Mouse (Mus musculus) lung, embryonic 16.5 days (tissue): ENCODE results near the gene Dmbt1. TPM values are rescaled to one million over a fixed set of nuclear protein-coding genes. Genes with fewer than 3 reads are reported as not detected.

Experiments
- ATAC-seq: fragments of 200-750 bp; cut with Nextera tagmentation; 2 replicates; pipeline ENCODE4 v1.8.0; 2017; ENCODE audit warnings: low read depth, mild to moderate bottlenecking, moderate library complexity
- H3K27ac ChIP-seq: fragments of 300-500 bp; sonication (generic); 2 replicates; pipeline ENCODE4 v1.5.1; 2014; ENCODE audit warnings: mild to moderate bottlenecking, control low read depth, low read length
- H3K27me3 ChIP-seq: fragments of 300-500 bp; sonication (generic); 2 replicates; pipeline ENCODE4 v1.6.1; 2014; ENCODE audit warnings: low read depth, low read length, mixed read lengths; ENCODE audit not compliant: control insufficient read depth, insufficient read depth
- H3K36me3 ChIP-seq: fragments of 300-500 bp; sonication (generic); 2 replicates; pipeline ENCODE4 v1.6.1; 2014; ENCODE audit warnings: low read length; ENCODE audit not compliant: control insufficient read depth, insufficient read depth
- H3K4me1 ChIP-seq: fragments of 300-500 bp; sonication (generic); replicated peaks from 2 replicates; pipeline ENCODE4 v1.6.1; 2014; ENCODE audit warnings: low read length, mixed read lengths; ENCODE audit not compliant: control insufficient read depth, insufficient read depth
- H3K4me2 ChIP-seq: fragments of 300-500 bp; sonication (generic); 2 replicates; pipeline ENCODE4 v1.6.1; 2014; ENCODE audit warnings: low read depth, low read length, control low read depth
- H3K4me3 ChIP-seq: fragments of 300-500 bp; sonication (generic); 2 replicates; pipeline ENCODE4 v1.5.1; 2014; ENCODE audit warnings: mild to moderate bottlenecking, low read length, control low read depth
- H3K9ac ChIP-seq: fragments of 300-500 bp; sonication (generic); 2 replicates; pipeline ENCODE4 v1.6.1; 2014; ENCODE audit warnings: low read length, control low read depth
- H3K9me3 ChIP-seq: fragments of 300-500 bp; sonication (generic); 2 replicates; pipeline ENCODE4 v1.6.1; 2016; ENCODE audit warnings: low read length; ENCODE audit not compliant: control insufficient read depth
- WGBS: fragments of 180-500 bp; shearing (Covaris S2); extraction: QIAGEN DNeasy Blood & Tissue Kit; methylation state at CpG from one replicate; pipeline ENCODE4 v1.1.7; 2014; 5-methylcytosine and 5-hydroxymethylcytosine counted together
- polyA plus RNA-seq: library from polyadenylated mRNA; unstranded; fragments of >200 nt; fragmentation: Nextera tagmentation; extraction: Ambion mirVana; gene quantifications from 2 replicates; pipeline ENCODE4 v1.2.1, GENCODE M21; 2015

The Dmbt1 gene
- polyA plus RNA-seq, 1 experiment from 2014 or later: not detected

GRCm38 (mm10) chr7:131146214-131146613 is 114.4 kb downstream of the Dmbt1 start, which contains the start of gene 4933402N03Rik:
TSS of gene 4933402N03Rik (minus strand) at chr7:131146314.
- Histone ChIP-seq H3K4me2 (no peak within 1 kb of the TSS), H3K27me3 (no peaks in the 10 kb centered on the region), H3K4me1 (no peaks in the 10 kb centered on the region), H3K9ac (no peak within 1 kb of the TSS), H3K27ac (no peak within 1 kb of the TSS), H3K36me3 (no peaks in the 10 kb centered on the region), H3K9me3 (no peaks in the 10 kb centered on the region), H3K4me3 (no peak within 1 kb of the TSS)
- WGBS: 79% methylated on average over 2 of the region's 2 CpGs
- no peak for ATAC-seq

- H3K27ac ChIP-seq: no peak overlapping the region
- ATAC-seq: no peak
- no peaks in the 10 kb centered on the region for H3K27me3 ChIP-seq
- no peak overlapping the region for H3K4me2 ChIP-seq
- H3K9ac ChIP-seq: no peak overlapping the region
- no peaks in the 10 kb centered on the region for H3K9me3 ChIP-seq
- no peaks in the 10 kb centered on the region for H3K36me3 ChIP-seq
- 49% methylated on average over 3 of the region's 3 CpGs for WGBS
- H3K4me1 ChIP-seq: no peaks in the 10 kb centered on the region
- no peak overlapping the region for H3K4me3 ChIP-seq
Measured at GRCm38 (mm10) chr7:131150179-131150578, 118.3 kb downstream of the Dmbt1 start.

GRCm38 (mm10) chr7:131153044-131153443 is 121.2 kb downstream of the Dmbt1 start:
- Histone ChIP-seq H3K9me3 (no peaks in the 10 kb centered on the region), H3K9ac (no peak overlapping the region), H3K4me1 (no peaks in the 10 kb centered on the region), H3K36me3 (no peaks in the 10 kb centered on the region), H3K27ac (no peak overlapping the region), H3K4me3 (no peak overlapping the region), H3K27me3 (no peaks in the 10 kb centered on the region), H3K4me2 (no peak overlapping the region)
- no peak for ATAC-seq
- WGBS: 66% methylated on average over 5 of the region's 5 CpGs

GRCm38 (mm10) chr7:131162251-131162650 is 130.4 kb downstream of the Dmbt1 start:
- Histone ChIP-seq H3K9ac (no peak overlapping the region), H3K36me3 (no peaks in the 10 kb centered on the region), H3K9me3 (no peaks in the 10 kb centered on the region), H3K27ac (no peak overlapping the region), H3K4me2 (no peak overlapping the region), H3K27me3 (no peaks in the 10 kb centered on the region), H3K4me1 (no peaks in the 10 kb centered on the region), H3K4me3 (no peak overlapping the region)
- 63% methylated on average over 7 of the region's 7 CpGs for WGBS
- ATAC-seq: no peak

- Histone ChIP-seq H3K27ac (no peak overlapping the region), H3K27me3 (no peaks in the 10 kb centered on the region), H3K4me3 (no peak overlapping the region), H3K4me1 (no peaks in the 10 kb centered on the region), H3K4me2 (no peak overlapping the region), H3K9me3 (no peaks in the 10 kb centered on the region), H3K9ac (no peak overlapping the region), H3K36me3 (no peaks in the 10 kb centered on the region)
- no peak for ATAC-seq
- 77% methylated on average over 3 of the region's 3 CpGs for WGBS
Measured at GRCm38 (mm10) chr7:131167771-131168170, 135.9 kb downstream of the Dmbt1 start.

GRCm38 (mm10) chr7:131169099-131169498 is 137.2 kb downstream of the Dmbt1 start:
- Histone ChIP-seq H3K4me3 (no peak overlapping the region), H3K36me3 (no peaks in the 10 kb centered on the region), H3K4me2 (no peak overlapping the region), H3K9me3 (no peaks in the 10 kb centered on the region), H3K27ac (no peak overlapping the region), H3K27me3 (no peaks in the 10 kb centered on the region), H3K9ac (no peak overlapping the region), H3K4me1 (no peaks in the 10 kb centered on the region)
- 14% methylated on average over 2 of the region's 2 CpGs for WGBS
- no peak for ATAC-seq

Other genes starting within 250 kb of the Dmbt1 start
- 70.0 and 71.8 TPM in 2 replicates for gene Plekha1, start 166.3 kb upstream of the Dmbt1 start, polyA plus RNA-seq
- gene Htra1, start 95.9 kb upstream of the Dmbt1 start, polyA plus RNA-seq: 71.6 and 75.7 TPM in 2 replicates
- not detected in 2 replicates for gene 4933402N03Rik, start 114.3 kb downstream of the Dmbt1 start, polyA plus RNA-seq
- 0.01 TPM in 1 of 2 replicates, not detected in the other for gene 5430419D17Rik, start 142.3 kb downstream of the Dmbt1 start, polyA plus RNA-seq